Mouse (Mus musculus) brain, embryonic 14.5 days (tissue): Measurements from ENCODE around the gene Rundc3a. TPM values are rescaled to one million over a fixed set of nuclear protein-coding genes. Genes with fewer than 3 reads are reported as not detected.
"Not testable (repeated sequence)": the region's sequence is repeated elsewhere in the genome, so short reads cannot be mapped to it uniquely, and the experiment has no call there.

Experiments
- DNase-seq: peaks from one replicate; pipeline ENCODE4 v3.0.0-alpha.2; 2011; ENCODE audit warnings: low read depth
- CTCF ChIP-seq: fragments of 200-500 bp; IDR thresholded peaks from 2 replicates; pipeline ENCODE4 v1.5.1; 2012; ENCODE audit warnings: inconsistent platforms, mild to moderate bottlenecking, moderate library complexity, borderline replicate concordance; ENCODE audit not compliant: insufficient read depth, insufficient read length; ENCODE audit errors: extremely low read depth
- POLR2A ChIP-seq: fragments of 200-500 bp; IDR thresholded peaks from 2 replicates; pipeline ENCODE4 v1.6.1; 2012; ENCODE audit warnings: mild to moderate bottlenecking, inconsistent platforms, borderline replicate concordance; ENCODE audit not compliant: poor library complexity, insufficient read depth, insufficient read length, severe bottlenecking; ENCODE audit errors: extremely low read depth
- polyA plus RNA-seq: library from polyadenylated mRNA; depleted of rRNA; stranded (reverse); fragments of >200 nt; gene quantifications from 2 replicates; pipeline ENCODE4 v1.2.3, GENCODE M21; 2012

The Rundc3a gene
- polyA plus RNA-seq, 1 experiment, result 292 TPM

GRCm38 (mm10) chr11:102361776-102362495 is 31.3 kb upstream of the Rundc3a start:
- TF ChIP-seq POLR2A, result no peak
- TF ChIP-seq CTCF, result no peak
- no peak for DNase-seq

GRCm38 (mm10) chr11:102363623-102364022 is 29.6 kb upstream of the Rundc3a start:
- DNase-seq, result no peak
- no peak for TF ChIP-seq POLR2A
- TF ChIP-seq CTCF, result no peak

DNA sequence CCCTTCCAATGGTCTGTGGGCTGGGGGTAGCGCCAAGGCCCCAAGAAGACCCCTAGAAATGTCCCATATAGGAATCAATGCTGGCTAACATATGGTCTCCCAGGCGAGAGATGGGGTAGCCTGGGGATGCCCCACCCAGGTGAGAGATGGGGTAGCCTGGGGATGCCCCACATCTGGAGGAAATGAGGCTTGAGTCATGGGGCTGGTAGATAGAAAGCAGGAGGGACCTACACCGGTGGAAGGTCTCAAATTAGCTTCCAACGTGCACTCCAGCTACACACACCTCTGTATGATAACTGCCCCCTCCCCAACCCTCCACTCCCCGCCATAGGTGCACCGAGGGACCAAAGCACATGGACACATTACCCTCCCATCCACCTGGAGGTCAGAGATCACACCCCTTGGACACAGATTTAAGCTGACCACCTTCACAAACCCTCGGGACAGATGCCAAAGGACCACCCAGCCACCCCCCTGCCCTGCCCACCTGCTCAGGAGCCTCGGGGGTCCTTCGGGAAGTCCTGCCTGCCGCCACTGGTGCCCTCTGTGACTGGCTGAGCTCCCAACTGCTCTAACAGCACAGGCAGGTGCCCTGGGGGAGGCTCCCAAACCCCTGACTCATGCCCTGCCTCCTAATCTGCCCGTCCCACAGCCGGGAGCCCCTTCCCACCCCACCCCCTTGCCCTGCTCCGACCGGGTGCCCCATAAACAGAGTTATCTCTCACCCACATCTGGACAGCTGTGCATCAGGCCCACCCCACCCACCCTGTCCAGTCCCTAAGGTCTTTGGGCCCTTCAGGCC is 28.4 kb upstream of the Rundc3a start:
- no peak for TF ChIP-seq CTCF
- DNase-seq, result no peak

- no peak for DNase-seq
- TF ChIP-seq CTCF (no peak), POLR2A (no peak)
These were observed 27.5 kb upstream of the Rundc3a start for GRCm38 (mm10) chr11:102365699-102366098.

GRCm38 (mm10) chr11:102366103-102366502 is 27.1 kb upstream of the Rundc3a start, which contains the start of gene Slc4a1:
Gene Slc4a1, minus strand, starts transcription at chr11:102366203.
- not testable (repeated sequence) for DNase-seq

GRCm38 (mm10) chr11:102367504-102368280 is 25.5 kb upstream of the Rundc3a start:
- no peak for TF ChIP-seq CTCF
- TF ChIP-seq POLR2A, result no peak
- no peak for DNase-seq

DNA sequence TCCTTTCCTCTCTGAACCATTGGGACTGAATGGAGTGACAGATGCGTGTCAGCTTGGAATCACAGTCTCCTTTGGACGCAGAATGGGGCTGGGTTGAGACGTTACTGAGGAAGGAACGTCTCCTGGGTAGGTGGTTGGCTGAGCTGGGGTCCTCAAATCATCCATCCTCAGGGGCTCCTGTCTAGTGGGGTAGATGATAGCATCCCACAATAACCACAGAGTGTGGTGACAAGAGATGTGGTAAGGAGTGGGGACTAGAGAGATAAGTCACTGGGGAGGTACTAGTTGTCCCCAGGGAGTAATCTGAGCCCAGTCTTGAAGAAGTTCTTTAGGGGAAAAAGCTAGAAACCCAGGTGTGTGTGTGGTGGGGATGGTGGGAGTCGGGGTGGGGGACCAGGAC is 24.9 kb upstream of the Rundc3a start:
- DNase-seq, result no peak
- TF ChIP-seq POLR2A (no peak), CTCF (no peak)

DNA sequence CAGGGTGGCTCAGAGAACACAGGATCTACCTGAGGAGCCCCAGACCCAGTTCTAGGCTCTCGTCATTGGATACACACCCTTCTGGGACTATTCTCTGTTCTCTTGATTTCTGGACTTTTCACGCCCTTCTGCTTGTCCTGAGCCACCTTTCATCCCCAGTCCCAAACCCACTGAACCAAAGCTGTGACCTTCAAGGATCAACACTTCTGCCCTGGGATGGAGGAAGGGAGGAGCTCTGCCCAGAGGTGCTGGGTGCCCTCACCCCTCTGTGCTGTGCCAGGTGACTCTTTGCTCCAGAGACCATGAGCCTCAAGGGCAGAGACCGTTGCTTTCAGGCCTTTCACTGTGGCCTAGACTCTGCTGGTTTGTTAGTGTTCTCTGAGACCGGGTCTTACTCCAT is 23.9 kb upstream of the Rundc3a start:
- no peak for DNase-seq
- TF ChIP-seq CTCF (no peak), POLR2A (no peak)

GRCm38 (mm10) chr11:102370285-102370684 is 22.9 kb upstream of the Rundc3a start:
- DNase-seq, result no peak
- no peak for TF ChIP-seq POLR2A
- TF ChIP-seq CTCF, result no peak

DNA sequence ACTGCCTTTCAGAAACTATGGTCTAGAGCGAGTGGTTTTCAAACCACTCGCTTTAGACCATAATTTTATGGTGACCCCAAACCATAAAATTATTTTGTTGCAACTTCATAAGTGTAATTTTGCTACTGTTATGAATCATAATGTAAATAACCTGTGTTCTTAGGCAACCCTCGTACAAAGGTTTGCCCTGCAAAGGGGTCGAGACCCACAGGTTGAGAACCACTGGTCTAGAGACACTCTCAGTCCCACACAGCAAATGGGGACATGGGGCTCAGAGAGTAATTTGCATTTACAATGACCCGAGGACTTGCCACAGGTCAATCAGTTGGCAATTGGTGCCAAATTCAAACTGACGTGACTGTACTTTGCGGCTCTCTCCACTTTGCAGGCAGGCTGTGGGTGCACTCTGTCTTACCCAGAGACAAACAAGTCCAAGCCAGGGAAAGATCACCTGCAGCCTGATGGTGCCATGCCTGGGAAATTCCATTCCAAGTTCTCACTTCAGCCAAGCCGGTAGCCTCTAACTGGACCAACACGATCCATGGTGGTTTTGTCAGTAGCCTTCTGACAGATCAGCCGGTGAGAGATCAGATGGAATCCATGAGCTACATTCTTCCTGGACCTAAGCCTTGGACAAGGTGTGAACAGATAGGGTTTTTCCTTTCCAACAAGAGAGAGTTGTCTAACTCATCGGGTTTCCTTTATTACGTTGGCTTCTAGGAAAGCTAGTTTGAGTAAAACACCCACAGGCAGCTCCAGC is 21.1 kb upstream of the Rundc3a start:
- TF ChIP-seq POLR2A, result no peak
- TF ChIP-seq CTCF, result no peak

GRCm38 (mm10) chr11:102372936-102373335 is 20.3 kb upstream of the Rundc3a start:
- DNase-seq, result no peak
- TF ChIP-seq CTCF (no peak), POLR2A (no peak)

More for the DNA sequence above, 21.1 kb upstream of the Rundc3a start:
- no peak for DNase-seq
